Mouse (Mus musculus): ENCODE measurements around the gene Map4k5.
A peak's percentile ranks its signal among the peaks of the same experiment; 100 is the strongest.

The Map4k5 gene

GRCm38 (mm10) chr12:69788380-69788779 is 104.6 kb downstream of the Map4k5 start:
- no peak for DNase-seq (ENCODE audit: low read depth)

GRCm38 (mm10) chr12:69785471-69785870 is 107.5 kb downstream of the Map4k5 start:
- no peak for DNase-seq (ENCODE audit: low read depth)

GRCm38 (mm10) chr12:69783247-69784025 is 109.6 kb downstream of the Map4k5 start:
- DNase-seq (ENCODE audit: low read depth): no peak

GRCm38 (mm10) chr12:69781935-69782650 is 110.9 kb downstream of the Map4k5 start:
- DNase-seq (ENCODE audit: low read depth): no peak

- no peak for DNase-seq (ENCODE audit: low read depth)
These were observed 111.5 kb downstream of the Map4k5 start for GRCm38 (mm10) chr12:69781480-69781879.

GRCm38 (mm10) chr12:69777957-69778356 is 115.0 kb downstream of the Map4k5 start:
- DNase-seq (ENCODE audit: low read depth): no peak

- DNase-seq (ENCODE audit: low read depth): no peak
These were observed 115.7 kb downstream of the Map4k5 start for GRCm38 (mm10) chr12:69777341-69777730.

GRCm38 (mm10) chr12:69776607-69777340 is 116.2 kb downstream of the Map4k5 start:
- DNase-seq (ENCODE audit: low read depth): no peak

GRCm38 (mm10) chr12:69768841-69769240 is 124.2 kb downstream of the Map4k5 start:
- DNase-seq (ENCODE audit: low read depth): no peak

GRCm38 (mm10) chr12:69767476-69768258 is 125.3 kb downstream of the Map4k5 start:
- no peak for DNase-seq (ENCODE audit: low read depth)

GRCm38 (mm10) chr12:69766185-69766904 is 126.7 kb downstream of the Map4k5 start:
- DNase-seq (ENCODE audit: low read depth): no peak

GRCm38 (mm10) chr12:69765543-69765942 is 127.5 kb downstream of the Map4k5 start:
- DNase-seq (ENCODE audit: low read depth): no peak

GRCm38 (mm10) chr12:69761603-69762002 is 131.4 kb downstream of the Map4k5 start:
- DNase-seq (ENCODE audit: low read depth): no peak

GRCm38 (mm10) chr12:69760743-69761406 is 132.1 kb downstream of the Map4k5 start:
- no peak for DNase-seq (ENCODE audit: low read depth)

GRCm38 (mm10) chr12:69760014-69760413 is 133.0 kb downstream of the Map4k5 start:
- no peak for DNase-seq (ENCODE audit: low read depth)

GRCm38 (mm10) chr12:69759267-69759885 is 133.6 kb downstream of the Map4k5 start:
- no peak for DNase-seq (ENCODE audit: low read depth)

- peak; percentile 57 for DNase-seq (ENCODE audit: low read depth)
These were observed 134.5 kb downstream of the Map4k5 start for GRCm38 (mm10) chr12:69758221-69759185.

GRCm38 (mm10) chr12:69757418-69758141 is 135.4 kb downstream of the Map4k5 start:
- peak; percentile 62 for DNase-seq (ENCODE audit: low read depth)
